Mouse (Mus musculus) gastrocnemius, adult 2 months (tissue): ENCODE data around the gene Rsu1. TPM values are rescaled to one million over a fixed set of nuclear protein-coding genes. Genes with fewer than 3 reads are reported as not detected.
A peak's percentile ranks its signal among the peaks of the same experiment; 100 is the strongest.

ENCODE experiments used
- DNase-seq: peaks from one replicate; pipeline ENCODE4 v3.0.0; 2022
- H3K27ac ChIP-seq: fragments of 200-600 bp; 2 replicates; pipeline ENCODE4 v1.8.1; 2022; ENCODE audit warnings: mild to moderate bottlenecking
- H3K4me3 ChIP-seq: fragments of 200-600 bp; 2 replicates; pipeline ENCODE4 v1.8.1; 2022; ENCODE audit warnings: mild to moderate bottlenecking, moderate library complexity
- CTCF ChIP-seq: fragments of 200-600 bp; IDR thresholded peaks from 2 replicates; pipeline ENCODE4 v1.8.1; 2022; ENCODE audit warnings: antibody characterized with exemption, mild to moderate bottlenecking, moderate library complexity
- intact Hi-C: fragments of 180-260 bp; cut with DNase I; formaldehyde crosslinking; loops from one replicate; pipeline ENCODE4 v1.15.1; 2025
- long read RNA-seq, 2 experiments: library from polyadenylated mRNA; stranded (forward); transcript quantifications; one replicate each; pipeline ENCODE4 v2.0.0; 2021
- total RNA-seq, 2 experiments: library from RNA; stranded (reverse); gene quantifications; 2 replicates each; pipeline ENCODE4 v1.2.3; 2021

Gene Rsu1
- total RNA-seq, result 10 to 100 TPM; 29.4 to 35.2 TPM
- long read RNA-seq, experiment 1, transcript Rsu1-201 (9 exons, 1,546 nt), result major isoform, 36 of 41 reads
- long read RNA-seq, experiment 1, partial matches to known transcripts, result 3 of 41 reads
- long read RNA-seq, experiment 1, other reads (novel, unspliced or antisense), result 2 of 41 reads
- long read RNA-seq, experiment 2, transcript Rsu1-201 (9 exons, 1,546 nt), result major isoform, 27 of 36 reads
- long read RNA-seq, experiment 2, partial matches to known transcripts, result 1 of 36 reads
- long read RNA-seq, experiment 2, other reads (novel, unspliced or antisense), result 6 of 36 reads

DNA sequence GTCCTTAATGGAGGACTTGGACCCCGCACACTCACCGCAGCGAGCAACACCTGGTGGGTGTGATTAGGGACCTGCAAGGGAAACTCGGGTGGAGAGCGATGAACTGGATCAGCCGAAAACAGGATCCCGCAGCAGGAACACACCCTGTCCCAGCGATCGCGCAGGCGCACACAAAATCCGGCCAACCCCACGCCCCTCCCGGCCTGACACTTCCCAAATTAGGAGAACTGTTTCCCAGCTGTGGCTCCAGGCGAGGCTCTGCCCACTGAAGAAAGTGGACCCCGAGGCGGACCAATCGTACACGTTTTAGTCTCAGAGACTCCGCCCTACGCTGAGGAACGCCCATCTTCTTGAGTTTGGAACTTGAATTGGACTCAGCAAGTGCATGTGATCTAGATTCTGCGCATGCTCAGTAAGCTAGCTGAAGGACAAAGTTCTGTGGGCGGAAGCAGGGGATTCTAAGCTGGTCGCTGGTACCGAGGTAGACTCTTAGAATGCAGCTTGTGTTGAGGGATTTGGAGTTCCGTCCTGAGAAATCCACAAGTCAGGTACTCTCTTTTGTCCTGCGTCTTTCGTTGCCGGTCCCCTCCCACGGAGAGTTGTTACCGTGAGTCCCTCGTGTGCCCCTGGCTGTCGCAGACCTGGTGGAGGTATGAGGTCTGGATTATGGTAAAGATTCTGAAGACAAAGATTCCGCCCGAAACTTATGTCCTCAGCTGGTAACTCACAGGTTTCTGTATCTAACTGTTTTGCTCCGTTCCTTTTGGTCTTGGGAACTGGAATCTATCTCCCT lies at the start of gene Rsu1:
Gene Rsu1 (minus strand): TSS at position 251 of the 793 bp plus-strand sequence.
- Histone ChIP-seq H3K27ac (peak within 1 kb of the TSS; percentile 94), H3K4me3 (peak within 1 kb of the TSS; percentile 95)
- DNase-seq, result peak; percentile 97
- intact Hi-C loops, result loop anchor here (10.0 kb wide), 1 partner anchor 773 kb away; no protein-coding TSS in a partner anchor
- 0 out of 2 replicates have a peak, but pooled peaks have one; percentile 2 for TF ChIP-seq CTCF

DNA sequence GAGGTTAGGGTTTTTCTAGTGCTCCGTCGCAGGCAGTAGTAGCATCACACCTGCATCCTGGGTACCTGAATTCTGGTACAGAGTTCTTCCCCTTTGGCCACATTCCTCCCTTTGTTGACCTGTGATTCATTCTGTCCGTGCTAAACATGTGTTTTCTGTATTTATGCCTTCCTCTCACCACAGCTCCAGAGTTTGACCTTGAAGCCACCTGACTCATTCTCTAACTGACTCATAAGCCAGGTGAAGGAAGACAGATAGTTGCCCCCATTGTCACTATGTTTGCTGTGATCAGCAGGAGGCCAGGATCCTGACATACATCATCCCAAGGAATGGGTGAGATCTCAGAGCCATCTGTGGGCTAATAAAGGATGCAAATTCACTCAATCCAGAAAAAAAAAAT lies 32.2 kb upstream of the Rsu1 start:
- DNase-seq, result no peak
- Histone ChIP-seq H3K4me3 (no peak overlapping the region), H3K27ac (no peak overlapping the region)
- TF ChIP-seq CTCF, result no peak
- intact Hi-C loops, result no loop called here

DNA sequence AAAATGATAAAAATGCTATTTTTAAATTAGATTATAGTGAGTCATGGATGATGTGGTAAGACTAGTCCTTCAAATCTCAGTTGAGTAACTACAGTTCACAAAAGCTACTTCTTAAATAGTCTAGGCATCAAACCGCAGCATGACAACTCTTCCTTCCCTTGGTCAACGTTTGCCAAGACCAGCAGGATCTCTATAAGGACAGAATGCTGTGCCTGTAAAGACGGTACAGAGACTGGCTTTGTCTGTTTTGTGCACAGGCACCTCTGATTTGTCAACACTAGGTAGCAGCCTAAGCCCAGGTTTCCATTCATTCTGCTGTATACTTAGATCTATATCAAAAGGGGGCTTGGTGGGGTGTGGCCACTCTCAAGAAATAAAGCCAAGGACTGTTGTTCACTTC lies 27.8 kb upstream of the Rsu1 start:
- peak; percentile 63 for TF ChIP-seq CTCF
- no peak overlapping the region for H3K4me3 ChIP-seq
- intact Hi-C loops, result loop anchor here (10.0 kb wide), 1 partner anchor 226 kb away; no protein-coding TSS in a partner anchor
- H3K27ac ChIP-seq, result no peak overlapping the region
- no peak for DNase-seq

DNA sequence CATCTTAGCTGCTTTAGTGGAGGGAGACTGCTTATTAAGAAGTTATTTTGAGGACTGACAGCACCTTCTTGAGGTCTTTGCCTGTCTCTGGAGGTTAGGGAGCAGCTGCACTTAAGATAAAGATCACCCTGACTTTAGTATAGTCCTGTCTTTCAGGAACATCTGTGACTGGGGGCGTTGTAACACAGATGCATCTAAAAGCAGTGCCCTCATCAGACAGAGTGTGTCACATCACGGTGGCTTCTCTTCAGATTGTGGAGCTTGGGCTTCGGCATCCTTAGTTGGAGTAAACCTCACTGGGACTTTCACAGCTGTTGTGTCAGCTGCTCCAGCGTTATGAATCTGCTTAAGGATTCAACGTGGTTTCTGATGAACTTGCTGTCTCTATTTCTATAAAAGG lies 26.5 kb upstream of the Rsu1 start:
- Histone ChIP-seq H3K27ac (no peak overlapping the region), H3K4me3 (no peak overlapping the region)
- no peak for TF ChIP-seq CTCF
- DNase-seq, result no peak
- intact Hi-C loops, result loop anchor here (10.0 kb wide), 1 partner anchor 227 kb away; no protein-coding TSS in a partner anchor

DNA sequence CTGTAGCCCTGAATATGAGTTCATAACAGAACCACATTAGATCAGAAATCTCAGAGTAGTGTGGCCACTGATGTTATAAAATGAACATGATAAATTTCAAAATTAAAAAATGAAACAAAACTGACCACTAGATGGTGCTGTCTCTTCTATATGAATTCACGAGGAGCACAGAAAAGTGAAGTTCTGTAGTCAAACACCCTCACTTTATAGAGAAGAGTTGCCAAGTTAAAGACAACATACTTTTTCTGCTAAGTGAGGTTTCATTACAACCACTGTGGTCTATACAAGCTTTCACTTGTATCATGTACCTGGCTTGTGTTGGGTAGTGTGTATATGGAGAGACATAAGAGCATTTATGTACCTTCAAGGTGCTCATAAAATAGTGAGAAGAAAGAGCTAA lies 19.4 kb upstream of the Rsu1 start:
- peak; percentile 77 for TF ChIP-seq CTCF
- Histone ChIP-seq H3K27ac (no peak overlapping the region), H3K4me3 (no peak overlapping the region)
- no peak for DNase-seq
- intact Hi-C loops, result loop anchor here (5.0 to 10.0 kb wide), 4 partner anchors 234 to 1412 kb away; no protein-coding TSS in a partner anchor

DNA sequence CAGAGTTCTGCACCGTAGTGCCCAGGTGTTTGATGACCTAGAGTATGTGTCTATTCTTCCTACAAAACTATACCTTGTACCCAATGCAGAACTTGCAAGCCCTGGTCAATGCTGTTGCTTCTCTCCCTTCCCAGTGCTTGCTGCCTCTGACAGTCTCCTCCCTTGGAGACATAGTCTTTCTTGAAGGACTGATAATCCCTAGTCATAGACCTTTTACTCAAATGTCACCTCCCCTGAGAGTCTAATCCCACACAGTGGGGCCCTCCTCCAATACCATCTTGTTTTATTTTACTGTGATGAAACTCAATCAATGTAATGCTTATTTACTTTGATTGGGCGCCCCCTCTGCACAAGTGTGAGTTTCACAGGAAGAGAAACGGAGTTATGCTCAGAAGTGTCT lies 18.9 kb upstream of the Rsu1 start:
- Histone ChIP-seq H3K27ac (no peak overlapping the region), H3K4me3 (no peak overlapping the region)
- intact Hi-C loops, result loop anchor here (5.0 to 10.0 kb wide), 4 partner anchors 235 to 1412 kb away; no protein-coding TSS in a partner anchor
- TF ChIP-seq CTCF, result no peak
- DNase-seq, result no peak

DNA sequence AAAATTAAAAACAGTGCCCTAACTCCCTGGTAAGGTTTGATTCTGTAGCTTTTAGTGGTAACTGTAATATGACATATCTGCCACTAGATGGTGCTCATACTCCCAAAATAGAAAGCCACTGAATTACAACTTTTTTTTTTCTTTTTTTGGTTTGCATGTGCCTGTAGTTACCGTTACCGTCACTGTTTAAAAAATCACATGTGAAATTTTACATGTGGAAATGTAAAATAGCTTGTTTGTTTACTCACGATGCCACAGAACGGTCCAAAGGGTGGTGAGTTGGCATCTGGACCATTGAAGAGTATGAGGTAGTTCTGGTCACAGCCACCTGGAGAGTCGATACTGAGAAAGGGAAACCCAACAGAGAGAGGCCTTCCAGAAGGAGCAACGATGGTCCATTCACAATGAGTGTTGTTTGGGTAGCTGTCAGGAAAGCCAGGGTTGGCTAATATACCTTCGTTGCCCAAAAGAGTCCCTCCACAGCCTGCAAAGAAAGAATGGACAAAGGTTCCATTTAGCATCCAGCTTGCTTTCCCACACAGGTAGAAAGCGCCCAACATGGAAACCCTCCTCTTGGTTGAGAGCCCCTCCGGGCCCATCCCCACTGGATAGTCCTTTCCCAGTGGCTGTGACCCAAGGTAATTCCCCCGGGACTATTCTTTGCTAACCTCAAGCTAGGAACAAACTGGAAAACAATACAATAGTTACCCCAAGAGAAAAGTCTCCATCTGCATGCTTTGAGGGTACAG lies 7.1 kb upstream of the Rsu1 start:
- peak overlapping the region; percentile 38; the same call in 1 of the 2 replicates for H3K4me3 ChIP-seq
- intact Hi-C loops, result loop anchor here (5.0 to 10.0 kb wide), 2 partner anchors 319 to 767 kb away; no protein-coding TSS in a partner anchor
- peak; percentile 89 for TF ChIP-seq CTCF
- no peak for DNase-seq
- H3K27ac ChIP-seq, result no peak overlapping the region

DNA sequence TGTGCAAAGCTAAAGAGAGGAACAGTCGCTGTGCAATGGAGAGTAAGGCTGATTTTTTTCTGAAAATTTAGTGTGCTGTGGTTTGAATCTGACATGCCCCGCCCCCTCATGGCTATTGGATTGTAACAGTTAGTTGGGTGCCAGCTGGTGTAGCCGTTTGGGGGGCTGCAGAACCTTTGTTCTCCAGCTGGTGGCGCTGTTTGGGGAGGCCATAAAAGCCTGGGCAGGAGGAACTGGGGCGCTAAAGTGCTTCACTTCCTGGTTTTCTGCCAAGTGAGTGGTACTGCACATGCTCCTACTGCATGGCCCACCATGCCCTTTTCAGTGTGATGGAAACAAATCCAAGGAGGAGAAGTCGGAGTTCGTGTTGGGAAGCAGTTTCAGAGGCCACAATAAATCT lies 4.7 kb upstream of the Rsu1 start:
- TF ChIP-seq CTCF, result peak; percentile 35
- Histone ChIP-seq H3K4me3 (no peak overlapping the region), H3K27ac (no peak overlapping the region)
- no peak for DNase-seq
- intact Hi-C loops, result loop anchor here (5.0 to 10.0 kb wide), 2 partner anchors 321 to 769 kb away; no protein-coding TSS in a partner anchor

DNA sequence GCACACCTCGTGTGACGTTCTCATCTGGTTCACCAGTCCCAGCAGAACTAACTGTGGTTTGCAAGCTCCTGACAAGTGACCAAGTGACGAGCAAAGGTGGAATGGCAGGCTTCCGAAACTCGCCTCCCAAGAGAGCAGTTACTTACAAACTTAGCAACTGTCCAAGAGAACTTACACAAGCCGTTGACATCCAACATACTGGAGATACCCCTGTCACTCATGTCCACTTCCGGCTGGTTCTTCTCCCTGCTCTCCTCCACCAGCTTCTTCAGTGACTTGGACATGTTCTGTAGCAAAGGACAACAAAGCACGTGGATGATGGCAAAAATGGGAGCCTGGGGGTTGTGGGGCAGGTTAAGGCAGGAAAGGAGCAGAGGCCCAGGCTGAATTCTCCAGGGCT lies 479 bp downstream of the Rsu1 start:
- DNase-seq, result peak; percentile 28
- Histone ChIP-seq H3K27ac (peak overlapping the region; percentile 94), H3K4me3 (peak overlapping the region; percentile 95)
- no peak for TF ChIP-seq CTCF
- intact Hi-C loops, result loop anchor here (10.0 kb wide), 1 partner anchor 774 kb away; no protein-coding TSS in a partner anchor

DNA sequence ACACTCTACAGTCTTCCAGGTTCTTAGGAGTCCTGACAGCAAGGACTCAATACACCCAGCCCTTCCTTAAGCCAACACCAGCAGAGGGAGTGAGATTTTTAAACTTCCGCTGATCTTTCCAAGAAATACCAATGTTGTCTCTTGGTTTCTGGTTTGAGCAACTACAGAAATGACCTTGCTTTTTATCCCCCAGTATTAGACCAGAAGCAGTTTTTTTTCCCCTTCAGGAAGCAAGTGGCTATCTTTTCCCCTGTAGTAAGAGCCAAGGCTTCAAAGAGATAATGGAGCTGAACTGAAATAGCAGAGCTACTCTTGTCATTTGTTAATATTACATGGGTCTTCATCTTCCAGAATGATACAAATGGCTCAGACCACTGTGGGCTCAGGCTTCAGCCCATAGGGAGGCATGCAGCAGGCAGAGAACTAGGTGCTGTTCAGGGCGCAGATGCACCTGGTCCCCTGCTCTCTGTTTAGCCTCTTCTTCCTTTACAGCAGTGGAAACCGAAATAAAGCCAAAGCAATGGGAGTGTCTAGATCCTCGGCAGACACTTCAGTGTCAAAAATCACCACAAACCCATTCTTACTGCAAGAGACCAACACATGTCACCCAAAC lies 2.4 kb downstream of the Rsu1 start:
- no peak overlapping the region for H3K27ac ChIP-seq
- no peak for TF ChIP-seq CTCF
- no peak for DNase-seq
- intact Hi-C loops, result no loop called here
- no peak overlapping the region for H3K4me3 ChIP-seq

DNA sequence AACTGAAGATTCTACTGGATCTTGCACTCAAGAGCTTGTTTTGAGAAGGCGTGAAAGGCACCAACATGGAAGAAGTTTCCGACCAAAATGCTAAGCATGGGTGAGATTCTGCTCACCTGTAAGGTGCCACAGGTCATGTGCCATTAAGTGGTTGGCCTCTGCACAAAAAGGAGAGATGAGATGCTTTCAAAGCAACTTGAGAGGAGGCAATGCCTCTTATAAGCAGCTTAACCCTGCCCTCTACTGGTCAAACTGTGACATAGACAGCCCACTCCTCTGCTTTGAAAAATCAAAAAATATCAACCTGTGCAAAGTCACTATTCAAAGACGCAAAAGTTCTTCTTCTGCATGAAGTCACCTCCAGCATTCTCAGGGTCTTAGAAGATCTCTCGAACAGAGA lies 6.3 kb downstream of the Rsu1 start:
- no peak overlapping the region for H3K27ac ChIP-seq
- DNase-seq, result no peak
- no peak overlapping the region for H3K4me3 ChIP-seq
- TF ChIP-seq CTCF, result peak; percentile 79
- intact Hi-C loops, result no loop called here

DNA sequence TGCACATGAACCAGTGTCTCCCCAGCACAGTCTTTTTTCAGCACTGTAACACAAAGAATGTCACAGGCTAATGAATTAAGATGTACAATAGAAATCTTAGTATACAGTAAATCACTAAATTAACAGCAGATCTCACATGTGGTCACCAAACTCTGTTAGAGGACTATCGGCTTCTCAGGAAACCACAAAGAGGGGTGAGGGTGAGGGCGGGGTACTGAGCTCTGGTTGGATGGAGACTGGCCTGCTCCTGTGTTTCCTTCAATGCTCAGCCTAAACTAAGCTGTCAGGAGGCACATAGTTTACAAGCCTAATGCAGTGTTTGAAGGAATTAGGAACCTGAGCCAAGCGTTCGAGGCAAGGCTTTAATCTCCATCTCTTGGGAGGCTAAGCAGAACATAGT lies 8.1 kb downstream of the Rsu1 start:
- Histone ChIP-seq H3K4me3 (no peak overlapping the region), H3K27ac (no peak overlapping the region)
- intact Hi-C loops, result no loop called here
- TF ChIP-seq CTCF, result no peak
- no peak for DNase-seq
